Mouse (Mus musculus) spleen, postnatal 14 days (tissue): ENCODE results near the gene Tubb5.
A peak's percentile ranks its signal among the peaks of the same experiment; 100 is the strongest.
"Not testable (repeated sequence)": the region's sequence is repeated elsewhere in the genome, so short reads cannot be mapped to it uniquely, and the experiment has no call there.

Source experiments
- DNase-seq, 2 experiments: peaks; one replicate each; pipeline ENCODE4 v3.0.0; 2021 to 2022; ENCODE audit warnings: low spot score in 2 of 2

The Tubb5 gene

GRCm38 (mm10) chr17:35860831-35861197, 22.7 kb upstream of the Tubb5 start:
- no peak for DNase-seq

- no peak for DNase-seq
Measured at GRCm38 (mm10) chr17:35859835-35860234, 21.7 kb upstream of the Tubb5 start.

GRCm38 (mm10) chr17:35859371-35859770, 21.3 kb upstream of the Tubb5 start:
- DNase-seq = no peak

- DNase-seq = no peak
Measured at GRCm38 (mm10) chr17:35850974-35851373, 12.9 kb upstream of the Tubb5 start.

- DNase-seq = no peak
Measured at GRCm38 (mm10) chr17:35848112-35848511, 10.0 kb upstream of the Tubb5 start.

- DNase-seq = no peak
Measured at GRCm38 (mm10) chr17:35843514-35843913, 5.4 kb upstream of the Tubb5 start.

- DNase-seq = no peak
Measured at GRCm38 (mm10) chr17:35842006-35842405, 3.9 kb upstream of the Tubb5 start.

- DNase-seq = peak; percentile 96 to 97
Measured at GRCm38 (mm10) chr17:35841076-35841950, 3.2 kb upstream of the Tubb5 start, which contains the start of gene Mdc1. Gene Mdc1 (plus strand): TSS chr17:35841515.

GRCm38 (mm10) chr17:35840561-35840960, 2.5 kb upstream of the Tubb5 start:
- DNase-seq = no peak

- not testable (repeated sequence) for DNase-seq
Measured at GRCm38 (mm10) chr17:35839002-35839401, 896 bp upstream of the Tubb5 start.

- DNase-seq = no peak
Measured at GRCm38 (mm10) chr17:35838570-35838969, 464 bp upstream of the Tubb5 start.

GRCm38 (mm10) chr17:35837487-35837886, 619 bp downstream of the Tubb5 start:
- DNase-seq = no peak

- peak; percentile 81 to 82 for DNase-seq
Measured at GRCm38 (mm10) chr17:35836991-35837422, 1.1 kb downstream of the Tubb5 start.

GRCm38 (mm10) chr17:35836178-35836965, 1.7 kb downstream of the Tubb5 start:
- peak; percentile 60 to 82 for DNase-seq

- DNase-seq = no peak
Measured at GRCm38 (mm10) chr17:35835424-35836140, 2.5 kb downstream of the Tubb5 start.

GRCm38 (mm10) chr17:35834696-35835422, 3.2 kb downstream of the Tubb5 start:
- DNase-seq = no peak

GRCm38 (mm10) chr17:35833894-35834293, 4.2 kb downstream of the Tubb5 start:
- DNase-seq = no peak

GRCm38 (mm10) chr17:35833239-35833751, 4.8 kb downstream of the Tubb5 start:
- no peak for DNase-seq

- DNase-seq = no peak
Measured at GRCm38 (mm10) chr17:35832400-35833238, 5.5 kb downstream of the Tubb5 start.

- DNase-seq = peak; percentile 81 to 91
Measured at GRCm38 (mm10) chr17:35829737-35830136, 8.4 kb downstream of the Tubb5 start.
